Mouse (Mus musculus): ENCODE measurements around the gene Gm10959.

The Gm10959 gene

DNA sequence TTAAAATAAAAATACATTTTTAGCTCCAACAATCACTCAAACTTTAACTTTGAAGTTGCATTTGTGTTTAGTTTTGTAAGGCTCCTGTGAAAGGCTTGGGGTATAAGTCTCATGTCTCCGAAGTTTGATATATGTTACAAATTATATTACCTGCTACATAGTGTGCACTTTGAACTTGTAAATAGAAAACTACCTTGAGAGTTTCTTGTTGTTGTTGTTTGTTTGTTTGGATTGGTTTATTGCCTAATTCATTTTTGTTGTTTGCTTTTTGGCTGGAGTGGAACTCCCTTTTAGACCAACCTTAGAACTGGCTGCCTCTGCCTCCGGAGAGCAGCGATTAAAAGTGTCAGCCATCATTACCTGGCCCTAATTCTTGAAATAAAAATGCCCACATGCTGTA is 24.4 kb downstream of the Gm10959 start, which contains the start of gene Fabp2:
Fabp2 (plus strand) TSS at position 301 of the 400 bp plus-strand sequence.
- DNase-seq (ENCODE audit: low spot score in 2 of 2): no peak

GRCm38 (mm10) chr3:122888371-122888819 is 30.8 kb downstream of the Gm10959 start:
- DNase-seq (ENCODE audit: low spot score in 2 of 2): no peak

DNA sequence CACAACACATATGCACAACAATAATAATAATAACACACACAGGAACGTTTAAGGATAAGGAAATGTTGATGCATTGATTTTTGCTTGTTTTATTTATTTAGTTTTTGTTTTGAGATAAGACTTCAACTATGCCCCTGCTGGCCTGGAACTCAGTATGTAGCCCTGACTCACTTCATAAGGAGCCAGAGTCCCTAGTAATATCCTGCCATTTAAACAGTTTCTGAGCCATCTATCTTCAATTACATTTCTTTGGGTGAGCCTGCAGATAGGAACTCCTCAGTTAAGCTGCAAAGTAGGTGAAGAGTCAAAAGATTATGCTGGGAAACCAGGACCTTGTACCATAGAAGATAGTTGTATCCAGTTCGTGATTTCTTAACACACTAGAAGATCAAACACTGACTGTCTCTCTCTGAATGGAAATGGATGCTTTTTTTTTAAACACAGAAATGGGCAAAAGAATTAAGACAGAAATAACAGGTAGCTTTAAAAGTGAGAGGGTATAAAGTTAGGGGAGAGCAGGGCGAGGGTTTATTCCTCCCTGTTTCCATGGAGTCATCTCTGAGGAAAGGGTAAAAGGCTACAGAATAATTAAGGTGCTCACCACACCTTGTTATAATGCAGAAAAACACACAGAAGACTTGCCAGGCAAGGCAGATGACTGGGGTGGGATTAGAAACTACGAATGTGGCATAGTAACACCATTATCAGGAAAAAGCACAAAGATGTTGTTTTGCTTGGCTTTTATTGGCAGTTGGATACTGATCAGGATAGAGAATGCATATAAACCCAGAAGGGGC is 31.5 kb downstream of the Gm10959 start:
- no peak for DNase-seq (ENCODE audit: low spot score in 2 of 2)

GRCm38 (mm10) chr3:122878705-122879315 is 40.4 kb downstream of the Gm10959 start:
- DNase-seq (ENCODE audit: low spot score in 2 of 2): no peak

GRCm38 (mm10) chr3:122877543-122877942 is 41.6 kb downstream of the Gm10959 start:
- DNase-seq (ENCODE audit: low spot score in 2 of 2): no peak

DNA sequence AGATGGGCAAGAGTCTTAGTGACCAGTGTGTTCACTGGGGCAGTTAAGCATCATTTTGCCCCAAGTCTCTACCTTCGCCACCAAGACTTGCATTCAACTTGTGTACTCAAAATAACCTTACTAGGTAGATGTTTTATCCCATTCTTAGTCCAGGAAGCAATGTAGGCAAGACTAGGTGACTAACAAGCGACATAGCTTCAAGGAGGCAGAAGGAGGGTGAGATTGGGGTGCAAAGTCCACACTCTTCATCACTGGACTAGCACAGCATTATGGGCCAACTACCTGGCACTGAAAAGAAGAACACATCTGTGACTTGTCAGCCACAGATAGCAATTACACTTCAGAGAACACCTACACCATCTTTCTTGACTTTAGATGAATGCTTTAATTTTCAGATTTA is 42.3 kb downstream of the Gm10959 start:
- no peak for DNase-seq (ENCODE audit: low spot score in 2 of 2)

- no peak for DNase-seq (ENCODE audit: low spot score in 2 of 2)
Observed at GRCm38 (mm10) chr3:122871596-122871995, 47.6 kb downstream of the Gm10959 start.

DNA sequence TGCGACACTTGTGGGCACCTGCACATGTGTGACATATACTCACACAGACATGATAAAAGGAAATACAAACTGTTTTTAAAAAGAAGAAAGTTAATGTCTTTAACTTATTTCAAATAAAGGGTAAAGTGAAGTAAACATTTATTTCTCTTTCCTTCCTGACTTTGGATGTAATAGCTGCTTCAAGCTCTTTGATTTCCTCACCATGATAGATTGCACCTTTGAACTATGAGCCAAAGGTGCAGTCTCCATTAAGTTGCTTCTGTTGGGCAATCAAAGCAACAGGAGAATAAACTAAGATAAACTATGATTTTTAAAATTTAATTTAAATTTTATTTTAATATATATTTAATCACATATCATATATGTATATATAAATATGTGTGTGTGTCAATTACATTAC is 50.9 kb downstream of the Gm10959 start:
- no peak for DNase-seq (ENCODE audit: low spot score in 2 of 2)

GRCm38 (mm10) chr3:122865092-122865491 is 54.1 kb downstream of the Gm10959 start:
- DNase-seq (ENCODE audit: low spot score in 2 of 2): no peak
